Mouse (Mus musculus) midbrain, embryonic 15.5 days (tissue): ENCODE data around the gene Pfas. TPM values are rescaled to one million over a fixed set of nuclear protein-coding genes. Genes with fewer than 3 reads are reported as not detected.

Source experiments
- ATAC-seq: fragments of 200-750 bp; cut with Nextera tagmentation; replicated peaks from 2 replicates; pipeline ENCODE4 v1.8.0; 2017; ENCODE audit warnings: moderate TSS enrichment
- H3K27ac ChIP-seq: fragments of 300-500 bp; sonication (generic); 2 replicates; pipeline ENCODE4 v1.5.1; 2015; ENCODE audit warnings: mild to moderate bottlenecking, inconsistent platforms
- H3K27me3 ChIP-seq: fragments of 300-500 bp; sonication (generic); replicated peaks from 2 replicates; pipeline ENCODE4 v1.6.1; 2015; ENCODE audit warnings: inconsistent platforms
- H3K36me3 ChIP-seq: fragments of 300-500 bp; sonication (generic); replicated peaks from 2 replicates; pipeline ENCODE4 v1.6.1; 2015; ENCODE audit warnings: inconsistent platforms
- H3K4me1 ChIP-seq: fragments of 300-500 bp; sonication (generic); 2 replicates; pipeline ENCODE4 v1.6.1; 2015; ENCODE audit warnings: inconsistent platforms
- H3K4me2 ChIP-seq: fragments of 300-500 bp; sonication (generic); 2 replicates; pipeline ENCODE4 v1.6.1; 2015; ENCODE audit warnings: inconsistent platforms, mild to moderate bottlenecking, moderate library complexity
- H3K4me3 ChIP-seq: fragments of 300-500 bp; sonication (generic); 2 replicates; pipeline ENCODE4 v1.5.1; 2015; ENCODE audit warnings: mild to moderate bottlenecking, inconsistent platforms
- H3K9ac ChIP-seq: fragments of 300-500 bp; sonication (generic); 2 replicates; pipeline ENCODE4 v1.6.1; 2015; ENCODE audit warnings: mild to moderate bottlenecking, inconsistent platforms
- H3K9me3 ChIP-seq: fragments of 300-500 bp; sonication (generic); 2 replicates; pipeline ENCODE4 v1.6.1; 2016; ENCODE audit warnings: inconsistent platforms
- WGBS: fragments of 180-500 bp; shearing (Covaris S2); methylation state at CpG from one replicate; pipeline ENCODE4 v1.1.7; 2015; ENCODE audit warnings: mixed read lengths; 5-methylcytosine and 5-hydroxymethylcytosine counted together
- polyA plus RNA-seq: library from polyadenylated mRNA; unstranded; fragments of >200 nt; fragmentation: Nextera tagmentation; extraction: Ambion mirVana; gene quantifications from 2 replicates; pipeline ENCODE4 v1.2.1, GENCODE M21; 2015

The Pfas gene
- polyA plus RNA-seq, result 16.9 and 18.7 TPM in 2 replicates

DNA sequence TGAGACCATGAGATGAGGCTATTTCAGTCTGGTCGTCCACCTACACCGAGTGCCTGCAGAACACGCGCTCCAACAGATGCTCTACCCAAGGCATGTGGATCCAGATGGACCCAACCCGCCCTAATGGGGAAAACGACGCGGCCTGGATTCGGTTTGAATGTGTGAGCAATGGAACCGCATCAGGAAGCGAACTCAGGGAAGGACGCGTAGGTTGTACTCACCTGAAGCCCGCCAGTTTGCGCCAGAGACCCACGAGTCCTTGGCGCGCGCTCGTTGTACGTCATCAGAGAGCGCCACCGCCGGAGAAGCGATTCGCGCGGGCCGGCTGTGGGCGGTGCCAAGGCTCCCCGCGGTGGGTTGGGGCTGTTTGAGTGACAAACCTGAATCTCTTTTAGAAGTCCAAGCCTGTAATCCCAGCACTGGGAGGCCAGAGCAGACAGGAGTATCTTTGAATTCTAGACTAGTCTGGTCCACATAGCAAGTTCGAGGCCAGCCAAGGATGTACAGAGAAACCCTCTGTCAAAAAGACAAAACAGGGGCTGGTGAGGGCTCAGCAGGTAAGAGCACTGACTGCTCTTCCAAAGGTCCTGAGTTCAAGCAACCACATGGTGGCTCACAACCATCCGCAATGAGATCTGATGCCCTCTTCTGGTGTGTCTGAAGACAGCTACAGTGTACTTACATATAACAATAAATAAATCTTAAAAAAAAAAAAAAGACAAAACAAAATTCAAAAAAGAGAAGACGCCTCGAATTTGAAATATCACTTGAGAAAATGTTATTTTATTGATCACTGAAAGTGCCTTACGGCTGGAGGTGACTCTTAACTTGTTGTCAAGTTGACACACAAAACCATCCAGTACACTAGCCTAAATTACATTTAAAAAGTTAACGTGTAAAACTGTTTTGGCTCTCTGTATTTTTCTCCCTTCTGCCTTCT, at the start of gene Pfas:
TSS of gene Pfas (minus strand) at position 279 of the 940 bp plus-strand sequence.
- 10% methylated on average over 38 of the region's 38 CpGs for WGBS

DNA sequence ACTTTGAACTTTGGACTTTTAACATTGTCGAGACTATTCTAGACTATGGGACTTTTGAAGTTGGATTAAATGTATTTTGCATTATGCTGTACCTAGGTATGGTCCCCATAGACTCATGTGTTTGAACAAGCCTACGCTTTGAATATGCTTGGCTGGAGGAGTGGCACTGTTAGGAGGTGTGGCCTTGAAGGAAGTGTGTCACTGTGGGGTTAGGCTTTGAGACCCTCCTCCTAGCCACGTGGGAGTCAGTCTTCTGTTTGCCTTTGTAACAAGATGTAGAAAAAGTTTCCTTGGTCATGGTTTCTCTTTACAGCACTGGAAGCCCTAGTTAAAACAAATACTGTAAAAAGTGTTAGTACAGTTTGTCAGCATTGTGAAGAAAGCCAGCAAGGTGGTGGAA, 45.6 kb upstream of the Pfas start:
- 76% methylated on average over 3 of the region's 3 CpGs for WGBS
- no peaks in the 10 kb centered on the region for H3K27me3 ChIP-seq
- no peak overlapping the region for H3K4me3 ChIP-seq

More for the DNA sequence above, at the start of gene Pfas:
- Histone ChIP-seq H3K4me3 (peak within 1 kb of the TSS; percentile 61), H3K9ac (peak within 1 kb of the TSS; percentile 54), H3K4me1 (peaks cover 15% of the 10 kb centered on the region), H3K27ac (peak within 1 kb of the TSS; percentile 63), H3K9me3 (no peaks in the 10 kb centered on the region), H3K27me3 (no peaks in the 10 kb centered on the region), H3K36me3 (0 out of 2 replicates have a peak, but pooled peaks cover 2% of the 10 kb centered on the region), H3K4me2 (peak within 1 kb of the TSS; percentile 58)
- peak; percentile 83 for ATAC-seq

DNA sequence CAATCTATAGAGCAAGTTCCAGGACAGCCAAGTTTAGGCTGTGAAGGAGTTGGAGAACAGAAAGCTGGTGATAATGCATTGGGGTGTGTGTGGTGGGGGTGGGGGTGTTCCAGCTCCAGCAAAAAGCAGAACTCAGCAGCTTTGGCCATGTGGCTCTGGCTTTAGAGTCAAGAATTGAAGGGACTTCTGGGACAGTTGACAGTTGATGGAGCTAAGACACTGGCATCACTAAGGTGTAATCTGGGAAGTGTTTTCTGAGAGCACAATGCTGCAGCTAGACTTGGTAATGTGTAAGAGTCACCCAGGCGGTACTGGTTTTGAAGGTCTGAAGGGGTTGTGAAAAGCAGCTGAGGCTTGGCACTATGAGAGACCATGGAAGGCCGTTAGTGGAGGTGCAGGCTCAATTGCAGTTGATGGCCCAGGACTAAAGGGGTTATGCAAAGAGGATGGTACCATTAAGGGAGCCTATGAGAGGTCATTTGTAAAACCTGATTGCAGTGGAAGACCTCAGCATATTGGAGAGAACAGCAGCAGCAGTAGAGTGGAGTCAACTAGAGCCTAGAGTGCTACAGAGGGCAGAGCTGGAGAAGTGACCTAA, 44.7 kb upstream of the Pfas start:
- Histone ChIP-seq H3K36me3 (no peaks in the 10 kb centered on the region), H3K9ac (no peak overlapping the region), H3K9me3 (no peaks in the 10 kb centered on the region), H3K4me2 (no peak overlapping the region), H3K27me3 (no peaks in the 10 kb centered on the region), H3K4me3 (no peak overlapping the region), H3K4me1 (peaks cover 2% of the 10 kb centered on the region; the same call in 1 of the 2 replicates), H3K27ac (no peak overlapping the region)
- ATAC-seq, result no peak
- WGBS, result 96% methylated on average over 2 of the region's 2 CpGs

More for the DNA sequence above, 45.6 kb upstream of the Pfas start:
- Histone ChIP-seq H3K4me2 (no peak overlapping the region), H3K9me3 (no peaks in the 10 kb centered on the region), H3K4me1 (peaks cover 11% of the 10 kb centered on the region), H3K36me3 (no peaks in the 10 kb centered on the region), H3K27ac (no peak overlapping the region), H3K9ac (no peak overlapping the region)
- ATAC-seq, result no peak

DNA sequence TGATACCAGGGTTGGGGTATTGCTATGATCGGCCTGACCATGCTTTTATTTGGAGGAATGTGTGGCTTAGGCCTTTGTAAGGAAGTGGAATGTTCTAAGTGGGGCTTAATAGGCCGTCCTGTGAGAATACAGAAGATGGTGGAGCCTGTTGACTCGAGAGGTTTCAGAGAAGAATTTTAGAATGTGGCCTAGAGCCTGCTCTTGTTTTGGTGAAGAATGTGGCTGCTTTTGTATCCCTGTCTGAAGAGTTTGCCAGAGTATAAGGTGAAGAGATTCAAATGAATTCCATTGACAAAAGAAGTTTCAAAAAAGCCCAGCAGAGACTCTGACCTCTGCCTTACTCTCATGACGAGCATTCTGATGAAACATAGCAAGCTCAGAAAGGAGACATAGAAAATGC, 43.5 kb upstream of the Pfas start:
- Histone ChIP-seq H3K9me3 (no peaks in the 10 kb centered on the region), H3K4me1 (peaks cover 1% of the 10 kb centered on the region; the same call in 1 of the 2 replicates), H3K4me3 (no peak overlapping the region), H3K27ac (no peak overlapping the region), H3K27me3 (no peaks in the 10 kb centered on the region), H3K36me3 (no peaks in the 10 kb centered on the region), H3K9ac (no peak overlapping the region), H3K4me2 (no peak overlapping the region)
- ATAC-seq, result no peak
- WGBS, result 46% methylated on average over 4 of the region's 4 CpGs

DNA sequence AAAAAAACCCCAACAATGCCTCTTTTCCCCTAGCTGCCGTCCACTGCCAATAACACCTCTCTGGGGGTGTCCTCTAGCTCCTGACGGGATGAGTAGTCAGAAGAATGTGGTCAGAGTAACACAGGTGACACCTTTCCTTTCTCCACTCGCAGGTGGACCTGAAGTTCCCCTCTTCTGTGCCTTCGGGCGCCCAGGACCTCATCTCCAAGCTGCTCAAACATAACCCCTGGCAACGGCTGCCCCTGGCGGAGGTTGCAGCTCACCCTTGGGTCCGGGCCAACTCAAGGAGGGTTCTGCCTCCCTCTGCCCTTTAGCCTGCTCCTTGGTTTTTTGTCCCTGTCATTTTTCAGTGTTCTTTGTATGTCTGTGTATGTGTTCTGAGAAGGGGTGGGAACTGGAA, 42.5 kb upstream of the Pfas start:
- Histone ChIP-seq H3K4me3 (no peak overlapping the region), H3K36me3 (no peaks in the 10 kb centered on the region), H3K9me3 (no peaks in the 10 kb centered on the region), H3K27me3 (no peaks in the 10 kb centered on the region), H3K4me1 (peaks cover 12% of the 10 kb centered on the region), H3K9ac (no peak overlapping the region), H3K27ac (no peak overlapping the region), H3K4me2 (no peak overlapping the region)
- WGBS, result 87% methylated on average over 8 of the region's 8 CpGs
- no peak for ATAC-seq

DNA sequence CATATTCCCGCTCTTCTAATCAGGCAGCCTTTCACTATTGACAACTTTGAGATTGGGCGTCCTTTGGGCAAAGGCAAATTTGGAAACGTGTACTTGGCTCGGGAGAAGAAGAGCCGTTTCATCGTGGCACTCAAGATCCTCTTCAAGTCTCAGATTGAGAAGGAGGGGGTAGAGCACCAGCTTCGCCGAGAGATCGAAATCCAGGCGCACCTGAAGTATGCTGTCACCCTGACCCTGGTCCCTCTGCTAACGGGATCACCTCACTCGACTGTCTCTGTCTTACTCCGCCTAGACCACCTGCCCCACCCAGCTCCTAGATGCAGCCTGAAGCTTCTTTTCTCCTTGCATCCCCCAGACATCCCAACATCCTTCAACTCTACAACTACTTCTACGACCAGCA, 39.9 kb upstream of the Pfas start:
- ATAC-seq, result no peak
- Histone ChIP-seq H3K27me3 (no peaks in the 10 kb centered on the region), H3K9me3 (no peaks in the 10 kb centered on the region), H3K27ac (no peak overlapping the region), H3K4me3 (no peak overlapping the region), H3K9ac (no peak overlapping the region), H3K4me2 (no peak overlapping the region), H3K4me1 (peaks cover 13% of the 10 kb centered on the region), H3K36me3 (no peaks in the 10 kb centered on the region)
- WGBS, result 94% methylated on average over 14 of the region's 14 CpGs

DNA sequence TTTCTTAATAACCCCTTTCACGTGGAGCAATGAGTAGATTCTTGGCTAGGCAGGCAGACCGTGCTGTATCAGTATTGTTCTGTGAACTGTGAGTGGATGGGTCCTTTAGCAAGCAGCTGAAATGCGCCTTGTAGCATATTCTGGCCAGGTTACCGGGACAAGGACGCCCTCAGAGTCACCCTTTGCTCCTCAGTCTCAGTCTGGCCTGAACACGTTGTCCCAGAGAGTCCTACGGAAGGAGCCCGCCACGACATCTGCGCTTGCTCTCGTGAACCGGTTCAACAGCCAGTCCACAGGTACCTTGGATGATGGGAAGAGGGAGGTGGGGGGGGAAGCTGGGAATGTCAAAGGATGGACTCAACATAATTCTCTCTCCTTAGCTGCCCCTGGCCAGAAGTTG, 39.3 kb upstream of the Pfas start:
- Histone ChIP-seq H3K4me2 (no peak overlapping the region), H3K27me3 (no peaks in the 10 kb centered on the region), H3K9ac (no peak overlapping the region), H3K4me3 (no peak overlapping the region), H3K9me3 (no peaks in the 10 kb centered on the region), H3K4me1 (peaks cover 13% of the 10 kb centered on the region), H3K36me3 (no peaks in the 10 kb centered on the region), H3K27ac (no peak overlapping the region)
- no peak for ATAC-seq
- 90% methylated on average over 12 of the region's 12 CpGs for WGBS

DNA sequence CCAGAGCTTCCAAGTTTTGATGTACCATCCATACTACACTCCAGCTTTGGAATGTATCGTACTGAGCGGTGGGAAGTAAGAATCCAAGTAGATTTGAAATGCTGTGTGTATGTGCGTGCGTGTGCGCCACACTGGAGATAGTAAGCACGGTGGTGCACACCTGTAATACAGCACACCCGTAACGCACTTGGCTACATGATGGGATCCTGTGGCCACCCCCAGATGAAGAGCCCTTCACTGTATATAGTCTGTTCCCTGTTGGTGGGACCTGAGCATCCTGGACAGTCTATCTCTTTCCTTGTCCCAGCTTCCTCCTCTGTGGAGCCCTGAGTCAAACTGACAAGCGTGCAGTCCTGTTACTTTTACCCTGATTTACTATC, 38.1 kb upstream of the Pfas start:
- H3K9ac ChIP-seq, result no peak overlapping the region
- H3K4me2 ChIP-seq, result peak overlapping the region; percentile 98
- peak overlapping the region; percentile 56 for H3K4me3 ChIP-seq
- no peaks in the 10 kb centered on the region for H3K27me3 ChIP-seq
- no peaks in the 10 kb centered on the region for H3K9me3 ChIP-seq
- ATAC-seq, result no peak
- no peaks in the 10 kb centered on the region for H3K36me3 ChIP-seq
- WGBS, result 17% methylated on average over 9 of the region's 9 CpGs
- peaks cover 13% of the 10 kb centered on the region for H3K4me1 ChIP-seq
- H3K27ac ChIP-seq, result no peak overlapping the region

DNA sequence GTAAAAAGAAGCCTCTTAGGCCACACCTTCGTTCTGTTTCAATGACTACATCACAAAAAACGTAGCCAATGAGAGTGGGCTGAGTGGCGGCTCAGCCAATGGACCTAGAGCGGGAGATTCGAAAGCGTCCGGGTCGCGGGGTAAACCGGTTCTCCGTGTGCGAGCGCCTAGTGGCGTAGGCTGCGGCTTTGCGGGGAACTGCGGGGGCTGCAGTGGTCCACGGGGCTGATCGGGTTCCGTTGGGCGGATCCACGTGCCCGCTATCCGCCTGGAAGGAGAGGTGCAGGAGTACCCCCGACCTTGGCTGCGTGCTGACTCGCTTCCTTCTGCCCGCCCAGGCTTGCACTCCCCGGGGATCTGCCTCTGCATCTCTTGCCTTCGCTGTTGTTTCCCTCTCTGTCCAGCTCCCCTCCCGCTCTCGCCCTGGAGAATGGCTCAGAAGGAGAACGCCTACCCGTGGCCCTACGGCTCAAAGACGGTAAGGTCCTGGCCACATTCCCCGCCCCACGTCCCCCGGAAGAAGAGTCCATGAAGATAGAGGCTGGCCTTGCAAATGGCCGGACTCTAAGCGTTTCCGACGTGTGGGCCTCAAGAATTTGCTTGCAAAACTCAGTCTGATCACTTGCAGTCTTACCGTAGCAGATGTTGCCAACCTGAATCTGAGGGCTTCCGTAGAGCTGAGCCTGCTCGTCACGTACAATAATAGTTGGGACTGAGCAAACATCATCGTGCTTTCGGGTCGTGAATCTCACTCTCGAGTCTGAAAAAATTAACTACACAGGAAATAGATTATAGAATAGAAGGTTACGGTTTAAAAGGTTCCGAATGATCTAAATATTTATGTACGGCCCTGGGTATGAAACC, 37.5 kb upstream of the Pfas start, which contains the start of gene Aurkb:
TSS of gene Aurkb (plus strand) at position 117 of the 864 bp plus-strand sequence.
- Histone ChIP-seq H3K36me3 (no peaks in the 10 kb centered on the region), H3K4me2 (peak within 1 kb of the TSS; percentile 98), H3K9ac (peak within 1 kb of the TSS; percentile 15; the same call in 1 of the 2 replicates), H3K4me3 (peak within 1 kb of the TSS; percentile 56), H3K27me3 (no peaks in the 10 kb centered on the region), H3K4me1 (peaks cover 13% of the 10 kb centered on the region), H3K27ac (0 out of 2 replicates have a peak within 1 kb of the TSS, but pooled peaks have one; percentile 2), H3K9me3 (no peaks in the 10 kb centered on the region)
- peak; percentile 64 for ATAC-seq
- 1% methylated on average over 54 of the region's 54 CpGs for WGBS

DNA sequence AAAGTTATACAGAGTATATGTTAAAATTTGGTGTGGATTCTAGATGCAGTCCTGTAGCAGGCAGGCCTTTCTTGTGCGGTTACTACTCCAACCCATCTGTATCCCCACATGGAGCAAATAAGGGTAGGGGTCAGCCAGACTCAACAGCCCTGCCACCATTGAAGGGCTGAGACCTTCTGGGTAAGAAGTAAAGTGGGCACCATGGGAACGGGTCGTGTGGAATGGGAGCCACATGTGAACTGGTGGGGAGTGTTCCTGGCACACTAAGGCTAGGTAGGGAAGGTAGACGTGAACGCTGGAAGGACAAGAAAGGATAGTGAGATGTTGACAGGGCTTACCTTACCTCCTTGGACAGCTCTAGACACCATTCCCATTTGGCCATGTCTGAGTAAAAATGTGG, 29.9 kb upstream of the Pfas start:
- Histone ChIP-seq H3K27ac (no peak overlapping the region), H3K9ac (no peak overlapping the region), H3K36me3 (peaks cover 14% of the 10 kb centered on the region), H3K4me2 (no peak overlapping the region), H3K27me3 (no peaks in the 10 kb centered on the region), H3K9me3 (no peaks in the 10 kb centered on the region), H3K4me3 (0 out of 2 replicates have a peak overlapping the region, but pooled peaks have one; percentile 2), H3K4me1 (peaks cover 35% of the 10 kb centered on the region)
- WGBS, result 75% methylated on average over 5 of the region's 5 CpGs
- ATAC-seq, result no peak

DNA sequence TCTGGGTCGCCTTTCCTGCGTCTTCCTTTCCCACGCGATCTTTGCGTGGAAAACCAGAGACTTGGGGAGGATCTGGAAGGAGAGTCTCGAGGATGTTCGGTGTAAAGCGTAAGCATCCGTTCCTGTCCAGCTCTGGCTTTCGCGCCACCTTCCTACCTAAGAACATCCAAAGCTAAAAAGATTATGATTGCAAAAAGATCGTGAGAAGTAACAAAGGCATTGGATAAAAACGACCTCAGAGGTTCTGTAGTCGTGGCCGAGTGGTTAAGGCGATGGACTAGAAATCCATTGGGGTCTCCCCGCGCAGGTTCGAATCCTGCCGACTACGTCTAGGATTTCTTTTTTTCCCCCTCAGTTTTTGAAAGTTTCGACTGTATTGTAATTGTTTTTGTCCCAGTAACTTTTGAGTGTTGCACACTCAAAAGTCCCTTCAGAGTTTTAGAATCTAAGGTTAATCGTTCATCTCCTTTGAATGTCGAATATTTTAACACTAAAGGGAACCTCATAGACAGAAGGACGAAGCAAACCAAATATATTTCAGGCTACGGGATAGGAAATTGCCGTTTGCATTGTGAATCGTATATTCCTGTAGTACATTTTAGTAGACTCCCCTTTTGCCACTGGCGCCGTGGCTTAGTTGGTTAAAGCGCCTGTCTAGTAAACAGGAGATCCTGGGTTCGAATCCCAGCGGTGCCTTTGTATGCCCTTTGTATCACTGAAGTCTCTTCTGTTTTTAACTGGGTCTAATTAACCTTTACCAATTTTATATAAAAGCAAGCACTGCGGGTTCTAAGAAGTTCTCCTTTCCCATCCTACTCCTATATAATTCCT, 29.2 kb upstream of the Pfas start:
- H3K4me1 ChIP-seq, result peaks cover 35% of the 10 kb centered on the region
- H3K4me3 ChIP-seq, result peak overlapping the region; percentile 71
- no peaks in the 10 kb centered on the region for H3K27me3 ChIP-seq
- no peaks in the 10 kb centered on the region for H3K9me3 ChIP-seq
- peak overlapping the region; percentile 62 for H3K4me2 ChIP-seq
- 1% methylated on average over 34 of the region's 34 CpGs for WGBS
- peaks cover 21% of the 10 kb centered on the region for H3K36me3 ChIP-seq
- ATAC-seq, result peak; percentile 16; the same call in 1 of the 2 replicates
- H3K9ac ChIP-seq, result peak overlapping the region; percentile 80
- peak overlapping the region; percentile 88 for H3K27ac ChIP-seq
